Mouse (Mus musculus) G1E (cell line): ENCODE results near the gene Mrgprh. TPM values are rescaled to one million over a fixed set of nuclear protein-coding genes. Genes with fewer than 3 reads are reported as not detected.

Source experiments
- ATAC-seq: 2 replicates; pipeline ENCODE4 v1.8.0; 2016; ENCODE audit warnings: mild to moderate bottlenecking; ENCODE audit not compliant: insufficient number of reproducible peaks, poor library complexity, low FRiP score, severe bottlenecking; ENCODE audit errors: extremely low read depth
- DNase-seq: peaks from one replicate; pipeline ENCODE4 v3.0.0; 2012; ENCODE audit warnings: low spot score
- H3K27me3 ChIP-seq: 2 replicates; pipeline ENCODE4 v1.6.1; 2012; ENCODE audit warnings: mild to moderate bottlenecking, low read length, inconsistent platforms; ENCODE audit not compliant: insufficient read depth
- H3K36me3 ChIP-seq: replicated peaks from 2 replicates; pipeline ENCODE3; 2012; ENCODE audit warnings: mild to moderate bottlenecking, inconsistent platforms
- H3K4me1 ChIP-seq: 2 replicates; pipeline ENCODE4 v1.6.1; 2012; ENCODE audit warnings: low read depth, low read length, inconsistent platforms, mixed read lengths; ENCODE audit not compliant: insufficient read depth
- H3K4me3 ChIP-seq: 2 replicates; pipeline ENCODE4 v1.5.1; 2012; ENCODE audit warnings: low read depth, mild to moderate bottlenecking, inconsistent platforms, low read length, moderate library complexity, mixed read lengths
- H3K9me3 ChIP-seq: replicated peaks from 2 replicates; pipeline ENCODE4 v1.6.1; 2012; ENCODE audit warnings: inconsistent platforms
- CTCF ChIP-seq: IDR thresholded peaks from 2 replicates; pipeline ENCODE4 v1.5.1; 2012; ENCODE audit warnings: low read depth, low read length, inconsistent platforms, mixed read lengths
- GATA1 ChIP-seq: IDR thresholded peaks from 2 replicates; pipeline ENCODE4 v1.6.1; 2012; ENCODE audit warnings: borderline replicate concordance, low read length, inconsistent platforms, mixed read lengths
- GATA2 ChIP-seq: IDR thresholded peaks from 2 replicates; pipeline ENCODE4 v1.6.1; 2012; ENCODE audit warnings: low read depth, low read length, inconsistent platforms, borderline replicate concordance
- POLR2AphosphoS5 ChIP-seq: IDR thresholded peaks from 2 replicates; pipeline ENCODE4 v1.6.1; 2012; ENCODE audit warnings: low read depth, low read length, inconsistent platforms; ENCODE audit not compliant: insufficient replicate concordance
- TAL1 ChIP-seq: conservative IDR thresholded peaks from 2 replicates; pipeline ENCODE4 v1.6.1; 2012; ENCODE audit warnings: low read depth, low read length, inconsistent platforms, mixed read lengths
- polyA plus RNA-seq: library from polyadenylated mRNA; stranded (reverse); fragments of >175 nt; gene quantifications from 2 replicates; pipeline ENCODE4 v1.2.3, GENCODE M21; 2012
- total RNA-seq, 2 experiments: library from RNA; stranded (forward) in 1 of 2; stranded (reverse) in 1 of 2; fragments of 200-1000 nt in 1 of 2; fragments of >200 nt in 1 of 2; fragmentation: Nextera tagmentation in 1 of 2; gene quantifications; 2 replicates each; pipeline ENCODE4 v1.2.3; 2014 to 2017

Gene Mrgprh
- total and polyA plus RNA-seq, 3 experiments, result 0.11 TPM; not detected in 2

- Histone ChIP-seq H3K36me3 (no peaks in the 10 kb centered on the region), H3K4me1 (no peaks in the 10 kb centered on the region), H3K4me3 (no peak overlapping the region), H3K9me3 (no peaks in the 10 kb centered on the region), H3K27me3 (peaks cover 16% of the 10 kb centered on the region; the same call in 1 of the 2 replicates)
- TF ChIP-seq GATA2, result no peak
- TF ChIP-seq GATA1, result no peak
- TF ChIP-seq TAL1, result no peak
- no peak for TF ChIP-seq CTCF
- no peak for TF ChIP-seq POLR2AphosphoS5
- no peak for ATAC-seq
- DNase-seq, result no peak
These were observed 36.2 kb upstream of the Mrgprh start for GRCm38 (mm10) chr17:12839475-12840267.

- ATAC-seq, result no peak
- peaks cover 36% of the 10 kb centered on the region for H3K27me3 ChIP-seq
- no peak for DNase-seq
- no peaks in the 10 kb centered on the region for H3K36me3 ChIP-seq
- H3K9me3 ChIP-seq, result no peaks in the 10 kb centered on the region
- no peak overlapping the region for H3K4me3 ChIP-seq
- no peak for TF ChIP-seq CTCF
- no peak for TF ChIP-seq GATA2
- no peak for TF ChIP-seq TAL1
- TF ChIP-seq POLR2AphosphoS5, result no peak
- no peak for TF ChIP-seq GATA1
- no peaks in the 10 kb centered on the region for H3K4me1 ChIP-seq
These were observed 32.0 kb upstream of the Mrgprh start for GRCm38 (mm10) chr17:12843826-12844225.

GRCm38 (mm10) chr17:12844540-12844939, 31.3 kb upstream of the Mrgprh start:
- no peak for ATAC-seq
- H3K27me3 ChIP-seq, result peaks cover 34% of the 10 kb centered on the region
- no peak for TF ChIP-seq GATA1

GRCm38 (mm10) chr17:12845862-12846261, 30.0 kb upstream of the Mrgprh start:
- Histone ChIP-seq H3K27me3 (peaks cover 31% of the 10 kb centered on the region), H3K9me3 (no peaks in the 10 kb centered on the region), H3K4me1 (no peaks in the 10 kb centered on the region), H3K36me3 (no peaks in the 10 kb centered on the region), H3K4me3 (no peak overlapping the region)
- TF ChIP-seq CTCF, result no peak
- no peak for TF ChIP-seq GATA1
- no peak for TF ChIP-seq TAL1
- no peak for TF ChIP-seq GATA2
- no peak for TF ChIP-seq POLR2AphosphoS5
- no peak for DNase-seq
- ATAC-seq, result no peak

More at GRCm38 (mm10) chr17:12844540-12844939, 31.3 kb upstream of the Mrgprh start:
- DNase-seq, result no peak
- Histone ChIP-seq H3K9me3 (no peaks in the 10 kb centered on the region), H3K36me3 (no peaks in the 10 kb centered on the region), H3K4me3 (no peak overlapping the region), H3K4me1 (no peaks in the 10 kb centered on the region)

GRCm38 (mm10) chr17:12846474-12846873, 29.4 kb upstream of the Mrgprh start:
- no peaks in the 10 kb centered on the region for H3K36me3 ChIP-seq
- H3K27me3 ChIP-seq, result peaks cover 35% of the 10 kb centered on the region
- H3K4me3 ChIP-seq, result no peak overlapping the region
- TF ChIP-seq GATA1 (no peak), TAL1 (no peak), CTCF (no peak), POLR2AphosphoS5 (no peak), GATA2 (no peak)
- H3K4me1 ChIP-seq, result no peaks in the 10 kb centered on the region
- DNase-seq, result no peak
- ATAC-seq, result no peak
- no peaks in the 10 kb centered on the region for H3K9me3 ChIP-seq

- no peak for TF ChIP-seq GATA1
- TF ChIP-seq GATA2, result no peak
- no peak for TF ChIP-seq POLR2AphosphoS5
- TF ChIP-seq CTCF, result no peak
- no peak for TF ChIP-seq TAL1
- Histone ChIP-seq H3K27me3 (peaks cover 41% of the 10 kb centered on the region), H3K36me3 (no peaks in the 10 kb centered on the region), H3K4me3 (no peak overlapping the region), H3K4me1 (no peaks in the 10 kb centered on the region), H3K9me3 (no peaks in the 10 kb centered on the region)
- ATAC-seq (no peak), DNase-seq (no peak)
These were observed 28.1 kb upstream of the Mrgprh start for GRCm38 (mm10) chr17:12847736-12848135.

GRCm38 (mm10) chr17:12849778-12850382, 26.0 kb upstream of the Mrgprh start:
- no peak for TF ChIP-seq TAL1
- no peak for TF ChIP-seq POLR2AphosphoS5
- TF ChIP-seq GATA2, result no peak
- TF ChIP-seq GATA1, result no peak
- ATAC-seq (no peak), DNase-seq (no peak)
- Histone ChIP-seq H3K4me1 (no peaks in the 10 kb centered on the region), H3K4me3 (no peak overlapping the region), H3K27me3 (peaks cover 60% of the 10 kb centered on the region), H3K9me3 (no peaks in the 10 kb centered on the region), H3K36me3 (no peaks in the 10 kb centered on the region)
